Mouse (Mus musculus): ENCODE measurements at regions not wholly inside any gene's neighbourhood (a gene's known extent, or its start where the extent isn't known, plus 50 kb on each side); places are given as distances from the start of the nearest gene placed in this dataset.

- TF ChIP-seq POLR2A (IDR thresholded peaks at IDR 0.05; ENCODE audit: borderline replicate concordance, insufficient read depth, low read length), result no peak
- no peak for TF ChIP-seq CTCF (IDR thresholded peaks at IDR 0.05; ENCODE audit: borderline replicate concordance, insufficient read depth, low read depth, low read length)
Observed at GRCm38 (mm10) chr16:75366727-75367126, 219.1 kb downstream of the Lipi start.
